Mouse (Mus musculus): ENCODE results near the gene Ifi205.

DNA sequence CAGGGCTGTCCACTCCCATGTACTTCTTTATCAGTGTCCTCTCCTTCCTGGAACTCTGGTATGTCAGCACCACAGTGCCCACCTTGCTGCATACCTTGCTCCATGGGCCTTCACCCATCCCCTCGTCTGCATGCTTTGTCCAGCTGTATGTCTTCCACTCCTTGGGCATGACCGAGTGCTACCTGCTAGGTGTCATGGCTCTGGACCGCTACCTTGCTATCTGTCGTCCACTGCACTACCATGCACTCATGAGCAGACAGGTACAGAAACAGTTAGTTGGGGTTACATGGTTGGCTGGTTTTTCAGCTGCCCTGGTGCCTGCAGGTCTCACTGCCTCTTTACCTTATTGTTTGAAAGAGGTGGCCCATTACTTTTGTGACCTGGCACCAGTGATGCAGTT lies 18.9 kb upstream of the Ifi205 start:
- TF ChIP-seq EP300 (IDR thresholded peaks at IDR 0.05; ENCODE audit: insufficient read depth, low read depth, low read length) = no peak
- no peak for TF ChIP-seq CTCF (IDR thresholded peaks at IDR 0.05; ENCODE audit: low read depth, low read length)
- TF ChIP-seq POLR2A (IDR thresholded peaks at IDR 0.05; ENCODE audit: insufficient read depth, low read length) = no peak
